Mouse (Mus musculus): Measurements from ENCODE around the gene Pygl.

GRCm38 (mm10) chr12:70169969-70170368, 61.3 kb downstream of the Pygl start:
- TF ChIP-seq CTCF (IDR thresholded peaks at IDR 0.05 in 2 of 3, conservative IDR thresholded peaks at IDR 0.05 in 1 of 3; ENCODE audit: control insufficient read depth in 1 of 3, insufficient read depth in 1 of 3, low read depth in 2 of 3, low read length in 3 of 3, poor library complexity in 1 of 3, severe bottlenecking in 1 of 3) = peak in 1 of 3 experiments; percentile 51; a peak in 2 of 6 replicates
- peak; percentile 56 for TF ChIP-seq SMC3 (IDR thresholded peaks at IDR 0.05; ENCODE audit: low read depth, low read length)
- no peak for TF ChIP-seq EP300 (IDR thresholded peaks at IDR 0.05; ENCODE audit: low read depth in 1 of 2, low read length in 2 of 2)
- no peak for TF ChIP-seq MYC (IDR thresholded peaks at IDR 0.05; ENCODE audit: low read depth, low read length)
- no peak for TF ChIP-seq ZKSCAN1 (IDR thresholded peaks at IDR 0.05; ENCODE audit: low read depth, low read length)
- TF ChIP-seq GATA1 (IDR thresholded peaks at IDR 0.05; ENCODE audit: low read depth, low read length) = no peak
- no peak for TF ChIP-seq NRF1 (IDR thresholded peaks at IDR 0.05; ENCODE audit: insufficient read depth, low read depth, low read length, poor library complexity, severe bottlenecking)
- no peak for TF ChIP-seq USF2 (IDR thresholded peaks at IDR 0.05; ENCODE audit: borderline replicate concordance in 1 of 2, insufficient read depth in 1 of 2, low read depth in 1 of 2, low read length in 2 of 2)
- no peak for TF ChIP-seq TCF12 (IDR thresholded peaks at IDR 0.05; ENCODE audit: low read depth, low read length)
- no peak for TF ChIP-seq GABPA (IDR thresholded peaks at IDR 0.05; ENCODE audit: low read depth, low read length)
- TF ChIP-seq RAD21 (IDR thresholded peaks at IDR 0.05; ENCODE audit: low read depth, low read length) = peak; percentile 64
- TF ChIP-seq RCOR1 (IDR thresholded peaks at IDR 0.05; ENCODE audit: low read depth, low read length) = no peak
- TF ChIP-seq MEF2A (IDR thresholded peaks at IDR 0.05; ENCODE audit: extremely low read depth, insufficient replicate concordance, low read depth, low read length, poor library complexity, severe bottlenecking) = no peak
- no peak for TF ChIP-seq KAT2A (conservative IDR thresholded peaks at IDR 0.05; ENCODE audit: low read depth, low read length)

Measured in MEL (cell line).